ENCODE assay signal across 9 mouse cellular contexts in the genomic region with DNA sequence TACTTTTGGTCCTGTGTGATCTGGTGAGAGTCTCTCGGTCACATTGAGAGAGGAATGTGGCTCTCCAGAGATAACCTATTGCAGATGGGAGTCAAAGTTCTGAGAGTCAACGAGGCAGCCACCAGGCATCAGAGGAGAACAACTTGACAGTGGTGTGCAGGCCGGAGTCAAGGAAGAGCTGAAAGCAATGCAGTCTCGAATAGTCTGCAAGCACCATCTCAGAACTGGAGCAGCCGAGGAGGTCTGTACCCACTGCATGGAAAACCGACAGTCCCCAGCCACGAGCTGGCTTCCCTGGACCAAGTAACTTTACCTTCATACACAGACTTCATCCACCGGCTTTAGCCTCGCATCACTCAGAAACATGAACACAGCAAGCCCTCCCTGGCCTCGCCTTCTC. TPM values are rescaled to one million over a fixed set of nuclear protein-coding genes. Genes with fewer than 3 reads are reported as not detected.
DNase-seq lines count a peak whose midpoint lies in the region; ATAC-seq lines count a peak whose summit lies in the region.
"Had no signal": no experiment of that assay in that cellular context is flagged by ENCODE, and none has a peak within 500 bp of the region (broad histone marks: within the 10 kb centered on the region; RNA-seq: fewer than 3 reads in every experiment).

No protein-coding gene starts in this region.

- H3K36me3 ChIP-seq in heart, embryonic 14.5 days (ENCODE audit: control insufficient read depth, insufficient read depth, low read length): peaks cover 48% of the 10 kb centered on the region
- H3K36me3 ChIP-seq in hindbrain, embryonic 15.5 days: peaks cover 37% of the 10 kb centered on the region
- peaks cover 37% of the 10 kb centered on the region for H3K36me3 ChIP-seq in midbrain, embryonic 14.5 days (ENCODE audit: control insufficient read depth, insufficient read depth, low read length)

- ATAC-seq in heart, embryonic 14.5 days (ENCODE audit: insufficient number of reproducible peaks, insufficient read depth, low FRiP score, low read depth): no peak
- no peak for ATAC-seq in hindbrain, embryonic 15.5 days (ENCODE audit: low FRiP score, low read depth)
- ATAC-seq in midbrain, embryonic 14.5 days (ENCODE audit: low FRiP score, low TSS enrichment): no peak

- peak overlapping the region; percentile 91 for H3K9ac ChIP-seq in heart, embryonic 14.5 days (ENCODE audit: low read length)
- H3K9ac ChIP-seq in hindbrain, embryonic 15.5 days: peak overlapping the region; percentile 67; the same call in 1 of the 2 replicates
- H3K9ac ChIP-seq in midbrain, embryonic 14.5 days (replicated peaks; ENCODE audit: low read length): no peak overlapping the region

- no peak for DNase-seq in heart, postnatal 4 days
- no peak for DNase-seq in midbrain, embryonic 14.5 days
- no peak for DNase-seq in layer of hippocampus, adult 11-12 months (ENCODE audit: low spot score)
- DNase-seq in retina, postnatal 1 day: no peak
- DNase-seq in natural killer cell, adult 2 months (ENCODE audit: low spot score in 2 of 2): no peak

- H3K4me1 ChIP-seq in heart, embryonic 14.5 days (ENCODE audit: control insufficient read depth in 2 of 2, insufficient read depth in 2 of 2, low read length in 2 of 2): peaks cover 9 to 22% of the 10 kb centered on the region in 2 experiments
- H3K4me1 ChIP-seq in brown adipose tissue, adult 24 weeks (ENCODE audit: control insufficient read depth, insufficient read depth, insufficient read length, low read length): peaks cover 6% of the 10 kb centered on the region
- peaks cover 29% of the 10 kb centered on the region for H3K4me1 ChIP-seq in hindbrain, embryonic 15.5 days (replicated peaks)
- H3K4me1 ChIP-seq in midbrain, embryonic 14.5 days (ENCODE audit: control insufficient read depth, insufficient read depth, low read length): peaks cover 16% of the 10 kb centered on the region

- H3K27me3 ChIP-seq in heart, embryonic 14.5 days (ENCODE audit: control insufficient read depth, insufficient read depth, low read length): no peaks in the 10 kb centered on the region
- H3K27me3 ChIP-seq in hindbrain, embryonic 15.5 days: no peaks in the 10 kb centered on the region
- H3K27me3 ChIP-seq in midbrain, embryonic 14.5 days (ENCODE audit: control insufficient read depth, insufficient read depth, low read length): no peaks in the 10 kb centered on the region

- peak overlapping the region; percentile 66 for H3K4me2 ChIP-seq in heart, embryonic 14.5 days (ENCODE audit: low read length)
- peak overlapping the region; percentile 79 for H3K4me2 ChIP-seq in hindbrain, embryonic 15.5 days
- peak overlapping the region; percentile 83 for H3K4me2 ChIP-seq in midbrain, embryonic 14.5 days (ENCODE audit: low read length)

- H3K4me3 ChIP-seq in heart, embryonic 14.5 days (ENCODE audit: control insufficient read depth in 1 of 2, insufficient read depth in 1 of 2, low read depth in 1 of 2, low read length in 2 of 2): peak overlapping the region; percentile 70 to 77; a peak in 3 of 4 replicates
- peak overlapping the region; percentile 77 for H3K4me3 ChIP-seq in brown adipose tissue, adult 24 weeks (ENCODE audit: insufficient read depth, low read depth, low read length)
- H3K4me3 ChIP-seq in hindbrain, embryonic 15.5 days: peak overlapping the region; percentile 71
- peak overlapping the region; percentile 73; the same call in 1 of the 2 replicates for H3K4me3 ChIP-seq in midbrain, embryonic 14.5 days (replicated peaks; ENCODE audit: low read depth, low read length)

- no peaks in the 10 kb centered on the region for H3K9me3 ChIP-seq in heart, embryonic 14.5 days (ENCODE audit: control insufficient read depth, low read length)
- no peaks in the 10 kb centered on the region for H3K9me3 ChIP-seq in hindbrain, embryonic 15.5 days
- H3K9me3 ChIP-seq in midbrain, embryonic 14.5 days (ENCODE audit: control insufficient read depth, low read length): no peaks in the 10 kb centered on the region

- no peak overlapping the region for H3K27ac ChIP-seq in heart, embryonic 14.5 days (replicated peaks in 1 of 2; ENCODE audit: control insufficient read depth in 1 of 2, insufficient read depth in 1 of 2, low read depth in 2 of 2, low read length in 2 of 2)
- H3K27ac ChIP-seq in brown adipose tissue, adult 24 weeks (replicated peaks; ENCODE audit: low read depth, low read length): no peak overlapping the region
- H3K27ac ChIP-seq in hindbrain, embryonic 15.5 days (replicated peaks): no peak overlapping the region
- no peak overlapping the region for H3K27ac ChIP-seq in midbrain, embryonic 14.5 days (replicated peaks; ENCODE audit: low read depth, low read length)

- 42% methylated on average over 10 of the region's 10 CpGs for WGBS in heart, embryonic 14.5 days
- 83% methylated on average over 10 of the region's 10 CpGs for WGBS in hindbrain, embryonic 15.5 days
- WGBS in midbrain, embryonic 14.5 days: 77% methylated on average over 10 of the region's 10 CpGs

RNA-seq across cellular contexts. Expression of a gene that starts 1.9 kb away (rescaled TPM):
- 22.2 and 23.9 TPM in 2 replicates for polyA plus RNA-seq in heart, embryonic 14.5 days (2014; fragmentation: Nextera tagmentation; extraction: Ambion mirVana)
- 10 to 100 TPM; 30.4 to 31.7 TPM for total RNA-seq in heart, postnatal 4 days (2021)
- polyA plus RNA-seq in brown adipose tissue, adult 24 weeks (2012; ENCODE audit: insufficient read depth, insufficient read length, missing spikeins): 8.3 and 8.9 TPM in 2 replicates
- 27.0 and 30.1 TPM in 2 replicates for polyA plus RNA-seq in hindbrain, embryonic 15.5 days (2015; fragmentation: Nextera tagmentation; extraction: Ambion mirVana)
- 24.6 and 34.1 TPM in 2 replicates for polyA plus RNA-seq in midbrain, embryonic 14.5 days (2014; fragmentation: Nextera tagmentation; extraction: Ambion mirVana)

RNA-seq across cellular contexts. Expression of a gene that starts 52.4 kb away (rescaled TPM):
- polyA plus RNA-seq in heart, embryonic 14.5 days (2014; fragmentation: Nextera tagmentation; extraction: Ambion mirVana): not detected in 2 replicates
- not detected for total RNA-seq in heart, postnatal 4 days (2021)
- not detected in 2 replicates for polyA plus RNA-seq in brown adipose tissue, adult 24 weeks (2012; ENCODE audit: insufficient read depth, insufficient read length, missing spikeins)
- polyA plus RNA-seq in hindbrain, embryonic 15.5 days (2015; fragmentation: Nextera tagmentation; extraction: Ambion mirVana): 1.5 and 1.6 TPM in 2 replicates
- 1.2 and 1.8 TPM in 2 replicates for polyA plus RNA-seq in midbrain, embryonic 14.5 days (2014; fragmentation: Nextera tagmentation; extraction: Ambion mirVana)
- polyA plus RNA-seq: spleen, adult 2 months had no signal
